Mouse (Mus musculus): ENCODE measurements at regions not wholly inside any gene's neighbourhood (a gene's known extent, or its start where the extent isn't known, plus 50 kb on each side); places are given as distances from the start of the nearest gene placed in this dataset.

DNA sequence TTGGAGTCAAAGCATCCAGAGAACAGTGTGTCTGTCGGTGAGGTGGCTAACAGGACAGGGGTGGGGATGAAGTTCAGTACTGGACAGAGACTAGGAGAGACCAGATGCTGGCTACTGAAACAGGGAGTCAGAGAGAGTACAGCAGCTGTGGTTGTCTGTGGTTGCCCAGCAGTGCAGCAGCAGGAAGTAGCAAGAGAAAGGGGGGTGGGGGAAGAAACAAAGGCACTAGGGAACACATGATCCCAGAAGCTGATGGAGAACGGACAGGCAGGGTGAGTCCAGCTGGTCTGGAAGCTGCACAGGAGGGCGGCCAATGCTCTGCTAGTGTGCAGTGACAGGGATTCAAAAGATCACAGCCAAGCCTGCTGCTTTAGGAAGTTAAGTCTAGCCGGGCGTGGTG lies 115.7 kb upstream of the Prr23a1 start:
- Histone ChIP-seq H3K4me1 (ENCODE audit: control insufficient read depth, insufficient read depth, low read length) (no peaks in the 10 kb centered on the region), H3K27me3 (replicated peaks; ENCODE audit: control insufficient read depth, insufficient read depth, low read length) (no peaks in the 10 kb centered on the region), H3K4me3 (ENCODE audit: insufficient read depth, low read depth, low read length) (no peak overlapping the region), H3K27ac (ENCODE audit: insufficient read depth, low read depth, low read length) (no peak overlapping the region), H3K36me3 (ENCODE audit: control insufficient read depth, insufficient read depth, low read length) (no peaks in the 10 kb centered on the region)
- 35% methylated on average over 5 of the region's 5 CpGs for WGBS
- DNase-seq: no peak
- no peak for TF ChIP-seq CTCF (conservative IDR thresholded peaks at IDR 0.05; ENCODE audit: insufficient read depth, insufficient read length, low read depth, low read length)
- TF ChIP-seq POLR2A (IDR thresholded peaks at IDR 0.05; ENCODE audit: low read depth, low read length): no peak

DNA sequence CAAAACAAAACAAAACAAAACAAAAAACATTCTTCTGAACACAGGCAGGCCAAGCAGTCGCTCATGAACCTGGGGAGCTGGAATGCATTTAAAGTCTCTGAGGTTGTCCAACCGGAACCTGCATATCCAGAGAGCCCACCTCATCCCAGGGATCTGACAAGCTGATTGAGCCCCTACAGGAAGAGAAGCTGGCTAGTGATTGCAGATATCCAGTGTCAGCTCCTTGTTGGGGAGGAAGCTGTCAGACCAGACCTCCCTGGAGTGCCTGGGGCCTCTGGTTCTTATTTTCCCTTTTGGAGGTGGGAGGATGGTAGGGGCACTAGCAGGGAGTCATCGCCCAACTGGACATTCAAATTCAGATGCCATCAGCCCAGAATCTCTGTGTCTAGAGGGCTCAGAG lies 119.4 kb upstream of the Prr23a1 start:
- Histone ChIP-seq H3K4me3 (ENCODE audit: insufficient read depth, low read depth, low read length) (no peak overlapping the region), H3K4me1 (ENCODE audit: control insufficient read depth, insufficient read depth, low read length) (no peaks in the 10 kb centered on the region), H3K27ac (ENCODE audit: insufficient read depth, low read depth, low read length) (no peak overlapping the region), H3K36me3 (ENCODE audit: control insufficient read depth, insufficient read depth, low read length) (no peaks in the 10 kb centered on the region), H3K27me3 (replicated peaks; ENCODE audit: control insufficient read depth, insufficient read depth, low read length) (no peaks in the 10 kb centered on the region)
- no peak for DNase-seq
- TF ChIP-seq CTCF (conservative IDR thresholded peaks at IDR 0.05; ENCODE audit: insufficient read depth, insufficient read length, low read depth, low read length) (no peak), POLR2A (IDR thresholded peaks at IDR 0.05; ENCODE audit: low read depth, low read length) (no peak)
- WGBS: 38% methylated on average over 3 of the region's 3 CpGs

DNA sequence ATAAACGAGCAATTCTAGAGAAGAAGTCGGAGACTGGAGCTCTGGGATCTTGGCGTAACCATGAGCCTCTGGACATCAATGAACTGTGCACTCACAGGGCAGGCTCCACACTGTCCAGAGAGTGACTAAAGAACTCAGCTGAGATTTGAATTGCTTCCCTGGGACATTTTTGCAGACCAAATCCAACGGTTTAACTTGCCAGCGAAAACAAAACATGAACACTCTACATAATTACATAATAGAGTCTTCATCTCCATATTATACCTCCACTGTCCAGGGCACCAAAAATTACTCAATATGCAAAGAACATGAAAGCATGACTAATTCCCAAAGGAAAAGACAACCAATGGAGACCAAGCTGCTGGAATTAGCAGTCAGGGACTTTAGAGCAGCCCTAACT lies 119.9 kb upstream of the Mrps22 start:
- Histone ChIP-seq H3K27ac (ENCODE audit: insufficient read depth, low read depth, low read length) (no peak overlapping the region), H3K27me3 (replicated peaks; ENCODE audit: control insufficient read depth, insufficient read depth, low read length) (no peaks in the 10 kb centered on the region), H3K4me3 (ENCODE audit: insufficient read depth, low read depth, low read length) (no peak overlapping the region), H3K36me3 (ENCODE audit: control insufficient read depth, insufficient read depth, low read length) (no peaks in the 10 kb centered on the region), H3K4me1 (ENCODE audit: control insufficient read depth, insufficient read depth, low read length) (no peaks in the 10 kb centered on the region)
- TF ChIP-seq CTCF (conservative IDR thresholded peaks at IDR 0.05; ENCODE audit: insufficient read depth, insufficient read length, low read depth, low read length) (no peak), POLR2A (IDR thresholded peaks at IDR 0.05; ENCODE audit: low read depth, low read length) (no peak)
- no peak for DNase-seq
- 81% methylated on average over 5 of the region's 5 CpGs for WGBS

DNA sequence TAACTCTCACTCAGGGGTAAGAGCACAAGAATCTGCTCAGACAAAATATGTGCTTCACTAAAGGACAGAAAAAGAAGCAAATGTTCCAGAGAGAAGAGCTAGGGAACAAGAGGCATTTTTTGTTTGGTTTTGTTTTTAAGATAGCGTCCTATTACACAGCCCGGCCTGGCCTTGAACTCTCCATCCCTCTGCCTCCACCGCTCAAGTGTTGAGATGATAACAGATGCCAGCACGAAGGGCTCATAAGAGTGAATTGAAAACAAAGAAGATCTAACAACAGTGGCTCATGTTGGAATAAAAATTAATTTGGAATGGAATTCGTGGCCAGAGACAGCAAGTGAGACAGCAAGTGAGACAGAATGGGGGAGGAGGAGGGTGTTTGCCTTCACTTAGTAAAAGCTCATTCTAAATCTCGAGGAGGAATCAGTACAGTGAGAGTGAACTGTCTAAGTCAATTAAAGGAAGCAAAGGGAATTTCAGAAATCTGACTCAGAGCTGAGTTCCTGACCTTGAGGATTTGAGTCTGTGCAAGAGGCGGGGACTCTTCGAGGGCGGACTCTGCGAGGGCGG lies 116.3 kb upstream of the Mrps22 start:
- Histone ChIP-seq H3K4me1 (ENCODE audit: control insufficient read depth, insufficient read depth, low read length) (no peaks in the 10 kb centered on the region), H3K27ac (ENCODE audit: insufficient read depth, low read depth, low read length) (no peak overlapping the region), H3K4me3 (ENCODE audit: insufficient read depth, low read depth, low read length) (no peak overlapping the region), H3K27me3 (replicated peaks; ENCODE audit: control insufficient read depth, insufficient read depth, low read length) (no peaks in the 10 kb centered on the region), H3K36me3 (ENCODE audit: control insufficient read depth, insufficient read depth, low read length) (no peaks in the 10 kb centered on the region)
- no peak for TF ChIP-seq CTCF (conservative IDR thresholded peaks at IDR 0.05; ENCODE audit: insufficient read depth, insufficient read length, low read depth, low read length)
- no peak for DNase-seq
- WGBS: 72% methylated on average over 11 of the region's 11 CpGs

DNA sequence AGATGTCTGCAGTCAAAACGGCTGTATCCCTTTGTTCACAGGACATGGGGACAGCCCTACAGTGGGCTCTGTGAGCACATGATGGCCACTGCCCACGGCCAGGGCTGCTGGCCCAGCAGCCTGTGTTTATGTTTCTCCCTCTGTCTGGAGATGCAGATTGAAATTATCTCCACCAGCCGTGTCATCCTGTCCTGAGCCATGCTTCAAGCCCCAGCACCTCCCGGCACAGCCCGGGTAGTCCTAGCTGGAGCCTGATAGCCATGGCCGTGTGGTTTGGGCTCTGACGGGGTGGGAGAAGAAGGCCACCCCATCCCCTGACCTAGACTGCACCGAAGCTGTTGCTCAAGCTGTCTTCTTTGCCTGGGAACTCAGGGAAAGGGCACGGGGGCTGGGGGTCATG lies 113.2 kb upstream of the Mrps22 start:
- no peaks in the 10 kb centered on the region for H3K36me3 ChIP-seq (ENCODE audit: control insufficient read depth, insufficient read depth, low read length)
- no peak for TF ChIP-seq POLR2A (IDR thresholded peaks at IDR 0.05; ENCODE audit: low read depth, low read length)
- no peak for TF ChIP-seq CTCF (conservative IDR thresholded peaks at IDR 0.05; ENCODE audit: insufficient read depth, insufficient read length, low read depth, low read length)
- H3K4me1 ChIP-seq (ENCODE audit: control insufficient read depth, insufficient read depth, low read length): no peaks in the 10 kb centered on the region
- no peak overlapping the region for H3K4me3 ChIP-seq (ENCODE audit: insufficient read depth, low read depth, low read length)
- no peak for DNase-seq
- WGBS: 63% methylated on average over 9 of the region's 9 CpGs
- H3K27ac ChIP-seq (ENCODE audit: insufficient read depth, low read depth, low read length): no peak overlapping the region
- no peaks in the 10 kb centered on the region for H3K27me3 ChIP-seq (replicated peaks; ENCODE audit: control insufficient read depth, insufficient read depth, low read length)

DNA sequence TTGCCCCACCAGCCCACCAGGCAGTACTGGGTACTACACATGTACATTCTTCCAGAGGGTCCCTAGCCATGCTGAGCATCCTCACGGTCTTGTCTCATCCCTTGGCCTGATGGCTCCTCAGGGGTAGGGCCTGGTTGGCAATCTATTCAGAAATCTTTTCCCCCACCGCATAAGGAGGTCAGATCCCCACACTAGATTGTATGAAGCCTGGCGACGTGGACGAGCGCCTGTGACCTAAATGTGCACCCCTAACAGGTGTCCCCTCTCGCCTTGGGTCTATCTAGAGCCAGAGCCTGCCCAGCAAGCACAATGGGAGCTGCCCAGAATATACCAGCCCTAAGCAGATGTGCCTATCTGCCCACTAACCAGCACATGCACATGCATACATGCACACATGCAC lies 111.4 kb upstream of the Mrps22 start:
- WGBS: 86% methylated on average over 7 of the region's 7 CpGs
- Histone ChIP-seq H3K27me3 (replicated peaks; ENCODE audit: control insufficient read depth, insufficient read depth, low read length) (no peaks in the 10 kb centered on the region), H3K4me3 (ENCODE audit: insufficient read depth, low read depth, low read length) (no peak overlapping the region), H3K36me3 (ENCODE audit: control insufficient read depth, insufficient read depth, low read length) (no peaks in the 10 kb centered on the region), H3K27ac (ENCODE audit: insufficient read depth, low read depth, low read length) (no peak overlapping the region), H3K4me1 (ENCODE audit: control insufficient read depth, insufficient read depth, low read length) (no peaks in the 10 kb centered on the region)
- no peak for TF ChIP-seq CTCF (conservative IDR thresholded peaks at IDR 0.05; ENCODE audit: insufficient read depth, insufficient read length, low read depth, low read length)
- TF ChIP-seq POLR2A (IDR thresholded peaks at IDR 0.05; ENCODE audit: low read depth, low read length): no peak
- DNase-seq: no peak

DNA sequence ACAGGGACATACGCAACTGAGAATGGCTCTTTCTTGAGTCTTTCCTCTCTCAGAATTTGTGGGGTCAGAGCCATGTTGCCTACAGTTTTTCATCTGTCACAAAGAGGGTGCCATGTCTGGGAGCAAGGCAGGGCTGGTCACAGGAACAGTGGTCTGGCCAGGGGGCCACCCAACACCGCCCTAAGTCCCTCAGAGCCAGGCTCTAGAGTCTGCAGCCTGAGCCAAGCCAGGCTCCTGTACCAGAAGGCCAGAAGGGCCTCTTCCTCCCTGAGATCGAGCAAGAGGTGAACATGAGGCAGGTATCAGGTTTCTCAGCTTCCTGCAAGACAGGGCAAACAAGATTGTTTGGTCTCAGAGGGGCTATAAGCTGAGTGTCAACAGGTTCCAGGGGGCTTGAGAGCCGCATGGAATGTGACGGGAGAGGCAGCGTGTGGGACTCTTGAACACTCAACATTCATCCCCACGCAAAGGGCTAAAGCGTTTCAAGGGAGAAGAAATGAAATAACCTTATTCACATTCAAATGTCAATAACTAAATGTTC lies 110.6 kb upstream of the Mrps22 start:
- Histone ChIP-seq H3K27ac (ENCODE audit: insufficient read depth, low read depth, low read length) (no peak overlapping the region), H3K4me3 (ENCODE audit: insufficient read depth, low read depth, low read length) (no peak overlapping the region), H3K27me3 (replicated peaks; ENCODE audit: control insufficient read depth, insufficient read depth, low read length) (no peaks in the 10 kb centered on the region), H3K36me3 (ENCODE audit: control insufficient read depth, insufficient read depth, low read length) (no peaks in the 10 kb centered on the region), H3K4me1 (ENCODE audit: control insufficient read depth, insufficient read depth, low read length) (no peaks in the 10 kb centered on the region)
- TF ChIP-seq POLR2A (IDR thresholded peaks at IDR 0.05; ENCODE audit: low read depth, low read length) (no peak), CTCF (conservative IDR thresholded peaks at IDR 0.05; ENCODE audit: insufficient read depth, insufficient read length, low read depth, low read length) (no peak)
- WGBS: 72% methylated on average over 8 of the region's 8 CpGs
- DNase-seq: no peak
